Mouse (Mus musculus): ENCODE data around the gene Tamm41. TPM values are rescaled to one million over a fixed set of nuclear protein-coding genes. Genes with fewer than 3 reads are reported as not detected.

The Tamm41 gene
- total RNA-seq, 2 experiments from 2014 or later, result 18.1 to 19.5 TPM

- intact Hi-C loops (cut with DNase I), result no loop called here
- DNase-seq, result no peak
Observed at GRCm38 (mm10) chr6:114982671-114983070, 55.0 kb downstream of the Tamm41 start.

GRCm38 (mm10) chr6:114979715-114980114 is 58.0 kb downstream of the Tamm41 start:
- no peak for DNase-seq
- intact Hi-C loops (cut with DNase I), result no loop called here

GRCm38 (mm10) chr6:114976915-114977419 is 60.7 kb downstream of the Tamm41 start:
- intact Hi-C loops (cut with DNase I), result no loop called here
- peak in 1 of 2 experiments; percentile 17 for DNase-seq

- intact Hi-C loops (cut with DNase I), result no loop called here
- no peak for DNase-seq
Observed at GRCm38 (mm10) chr6:114974331-114974730, 63.3 kb downstream of the Tamm41 start.

GRCm38 (mm10) chr6:114972988-114973387 is 64.7 kb downstream of the Tamm41 start:
- intact Hi-C loops (cut with DNase I), result no loop called here

GRCm38 (mm10) chr6:114970895-114971294 is 66.8 kb downstream of the Tamm41 start:
- intact Hi-C loops (cut with DNase I), result no loop called here
- DNase-seq, result no peak

More at GRCm38 (mm10) chr6:114972988-114973387, 64.7 kb downstream of the Tamm41 start:
- DNase-seq, result no peak

- intact Hi-C loops (cut with DNase I), result no loop called here
- no peak for DNase-seq
Observed at GRCm38 (mm10) chr6:114970386-114970785, 67.3 kb downstream of the Tamm41 start.

GRCm38 (mm10) chr6:114969213-114970120 is 68.2 kb downstream of the Tamm41 start, which contains the start of gene Vgll4:
Gene Vgll4 (minus strand): TSS chr6:114969994.
- peak; percentile 64 to 69 for DNase-seq
- intact Hi-C loops (cut with DNase I), result no loop called here

- intact Hi-C loops (cut with DNase I), result no loop called here
Observed at GRCm38 (mm10) chr6:114968361-114969212, 69.1 kb downstream of the Tamm41 start.

GRCm38 (mm10) chr6:114967623-114968022 is 70.1 kb downstream of the Tamm41 start:
- intact Hi-C loops (cut with DNase I), result no loop called here
- DNase-seq, result no peak

More at GRCm38 (mm10) chr6:114968361-114969212, 69.1 kb downstream of the Tamm41 start:
- peak; percentile 81 for DNase-seq

- DNase-seq, result no peak
Observed at GRCm38 (mm10) chr6:114966396-114967154, 71.1 kb downstream of the Tamm41 start.

GRCm38 (mm10) chr6:114965802-114966201 is 71.9 kb downstream of the Tamm41 start:
- no peak for DNase-seq
- intact Hi-C loops (cut with DNase I), result no loop called here

More at GRCm38 (mm10) chr6:114966396-114967154, 71.1 kb downstream of the Tamm41 start:
- intact Hi-C loops (cut with DNase I), result no loop called here

GRCm38 (mm10) chr6:114965396-114965795 is 72.3 kb downstream of the Tamm41 start:
- DNase-seq, result no peak
- intact Hi-C loops (cut with DNase I), result no loop called here

GRCm38 (mm10) chr6:114964235-114964634 is 73.4 kb downstream of the Tamm41 start:
- intact Hi-C loops (cut with DNase I), result no loop called here
- DNase-seq, result no peak

- DNase-seq, result no peak
- intact Hi-C loops (cut with DNase I), result no loop called here
Observed at GRCm38 (mm10) chr6:114963636-114964035, 74.0 kb downstream of the Tamm41 start.

GRCm38 (mm10) chr6:114961276-114962068 is 76.2 kb downstream of the Tamm41 start:
- intact Hi-C loops (cut with DNase I), result no loop called here
- DNase-seq, result no peak

GRCm38 (mm10) chr6:114959012-114959398 is 78.7 kb downstream of the Tamm41 start:
- no peak for DNase-seq
- intact Hi-C loops (cut with DNase I), result no loop called here

GRCm38 (mm10) chr6:114958249-114959011 is 79.2 kb downstream of the Tamm41 start:
- intact Hi-C loops (cut with DNase I), result no loop called here
- no peak for DNase-seq

- DNase-seq, result no peak
- intact Hi-C loops (cut with DNase I), result no loop called here
Observed at GRCm38 (mm10) chr6:114957756-114958155, 79.9 kb downstream of the Tamm41 start.
